8 mouse cellular contexts compared by ENCODE assay signal in the genomic region with DNA sequence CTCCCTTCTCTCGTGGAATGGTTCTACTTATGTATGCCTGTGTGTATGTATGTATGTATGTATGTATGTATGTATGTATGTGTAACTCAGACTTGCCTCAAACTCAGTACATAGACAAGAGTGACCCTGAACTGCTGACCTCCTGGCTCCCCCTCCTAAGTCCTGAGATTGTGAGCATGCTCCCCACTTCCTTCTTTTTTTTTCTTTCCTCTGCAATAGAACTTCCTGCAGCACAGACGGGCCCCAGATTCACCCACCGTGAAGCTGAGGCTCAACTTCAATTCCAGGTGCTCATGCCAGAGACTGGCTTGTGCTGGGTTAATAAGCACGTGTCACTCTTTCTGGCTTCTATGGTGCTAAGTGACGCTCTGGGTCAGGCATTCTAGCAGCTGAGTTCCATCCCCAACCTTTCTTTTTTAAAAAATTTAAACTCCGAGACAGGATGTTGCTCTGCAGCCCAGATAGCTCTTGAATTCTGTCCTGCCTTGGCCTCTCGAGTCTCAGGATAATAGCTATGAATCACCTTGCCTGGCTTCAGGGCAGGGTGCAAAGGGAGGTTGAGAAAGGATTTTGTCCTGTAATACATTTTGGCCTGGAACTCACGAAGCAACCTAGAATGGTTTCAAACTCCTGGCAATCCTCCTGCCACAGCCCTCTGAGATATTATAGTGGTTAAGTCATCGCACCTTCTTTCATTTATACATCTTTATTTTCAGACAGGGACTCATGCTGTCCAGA. TPM values are rescaled to one million over a fixed set of nuclear protein-coding genes. Genes with fewer than 3 reads are reported as not detected.
DNase-seq lines count a peak whose midpoint lies in the region; ATAC-seq and TF ChIP-seq lines count a peak whose summit lies in the region.

No protein-coding gene starts in this region.

- no peaks in the 10 kb centered on the region for H3K27me3 ChIP-seq in forebrain, embryonic 13.5 days
- H3K27me3 ChIP-seq in forebrain, postnatal 0 days (ENCODE audit: insufficient read depth, low read length): no peaks in the 10 kb centered on the region
- no peaks in the 10 kb centered on the region for H3K27me3 ChIP-seq in testis, adult 2 months (ENCODE audit: control insufficient read depth, insufficient read depth, low read length)
- no peaks in the 10 kb centered on the region for H3K27me3 ChIP-seq in liver, embryonic 14.5 days (ENCODE audit: control insufficient read depth, insufficient read depth, low read length)

- H3K4me1 ChIP-seq in forebrain, embryonic 13.5 days: peaks cover 9% of the 10 kb centered on the region; the same call in 1 of the 2 replicates
- H3K4me1 ChIP-seq in forebrain, postnatal 0 days (ENCODE audit: insufficient read depth): peaks cover 3% of the 10 kb centered on the region; the same call in 1 of the 2 replicates
- peaks cover 12% of the 10 kb centered on the region for H3K4me1 ChIP-seq in testis, adult 2 months (ENCODE audit: control insufficient read depth, insufficient read depth, low read length)
- peaks cover 2 to 13% of the 10 kb centered on the region in 2 experiments; a peak in 3 of 4 replicates for H3K4me1 ChIP-seq in liver, embryonic 14.5 days (replicated peaks; ENCODE audit: control insufficient read depth in 2 of 2, insufficient read depth in 2 of 2, low read length in 1 of 2)

- 80% methylated on average over 9 of the region's 9 CpGs for WGBS in forebrain, embryonic 13.5 days
- WGBS in forebrain, postnatal 0 days: 85% methylated on average over 9 of the region's 9 CpGs
- 52% methylated on average over 9 of the region's 9 CpGs for WGBS in liver, embryonic 14.5 days (ENCODE audit: insufficient replicate concordance)

- peaks cover 7% of the 10 kb centered on the region for H3K36me3 ChIP-seq in forebrain, embryonic 13.5 days (ENCODE audit: poor library complexity, severe bottlenecking)
- no peaks in the 10 kb centered on the region for H3K36me3 ChIP-seq in forebrain, postnatal 0 days (ENCODE audit: insufficient read depth)
- no peaks in the 10 kb centered on the region for H3K36me3 ChIP-seq in testis, adult 2 months (ENCODE audit: control insufficient read depth, insufficient read depth, low read length)
- peaks cover 3% of the 10 kb centered on the region for H3K36me3 ChIP-seq in liver, embryonic 14.5 days (replicated peaks; ENCODE audit: control insufficient read depth, insufficient read depth, low read depth)

- no peak overlapping the region for H3K4me2 ChIP-seq in forebrain, embryonic 13.5 days
- no peak overlapping the region for H3K4me2 ChIP-seq in forebrain, postnatal 0 days (ENCODE audit: low read depth)
- H3K4me2 ChIP-seq in liver, embryonic 14.5 days (ENCODE audit: low read depth): peak overlapping the region; percentile 98; the same call in 1 of the 2 replicates

- no peak for TF ChIP-seq EP300 in liver, embryonic 14.5 days (IDR thresholded peaks at IDR 0.05; ENCODE audit: low read depth)

- ATAC-seq in forebrain, embryonic 13.5 days: no peak
- ATAC-seq in forebrain, postnatal 0 days: no peak
- no peak for ATAC-seq in liver, embryonic 14.5 days (ENCODE audit: insufficient read depth)

- H3K9ac ChIP-seq in forebrain, embryonic 13.5 days: peak overlapping the region; percentile 94; the same call in 1 of the 2 replicates
- H3K9ac ChIP-seq in forebrain, postnatal 0 days: no peak overlapping the region
- no peak overlapping the region for H3K9ac ChIP-seq in liver, embryonic 14.5 days (replicated peaks)

- no peak for TF ChIP-seq CTCF in forebrain, postnatal 0 days (IDR thresholded peaks at IDR 0.05; ENCODE audit: low read depth)
- TF ChIP-seq CTCF in testis, adult 2 months (IDR thresholded peaks at IDR 0.05; ENCODE audit: control insufficient read depth, insufficient read depth, insufficient replicate concordance, low read depth, low read length): no peak
- no peak for TF ChIP-seq CTCF in liver, embryonic 14.5 days (IDR thresholded peaks at IDR 0.05; ENCODE audit: low read depth)

- DNase-seq in forebrain, postnatal 0 days: no peak
- DNase-seq in testis, postnatal 14 days (ENCODE audit: low spot score): no peak
- no peak for DNase-seq in liver, embryonic 14.5 days (ENCODE audit: low read depth in 3 of 3, low spot score in 3 of 3)
- DNase-seq in urinary bladder, postnatal 14 days (ENCODE audit: low spot score): no peak
- DNase-seq in layer of hippocampus, adult 9-11 months: no peak
- no peak for DNase-seq in layer of hippocampus, postnatal 10 days (ENCODE audit: low spot score in 2 of 2)

- H3K4me3 ChIP-seq in forebrain, embryonic 13.5 days: no peak overlapping the region
- H3K4me3 ChIP-seq in forebrain, postnatal 0 days (ENCODE audit: low read depth, low read length): no peak overlapping the region
- H3K4me3 ChIP-seq in testis, adult 2 months (ENCODE audit: control insufficient read depth, low read depth, low read length): no peak overlapping the region
- H3K4me3 ChIP-seq in liver, embryonic 14.5 days (ENCODE audit: insufficient read depth in 1 of 2, low read depth in 2 of 2, low read length in 2 of 2): no peak overlapping the region; a peak in 1 of 4 replicates

- H3K9me3 ChIP-seq in forebrain, embryonic 13.5 days (replicated peaks): peaks cover 5% of the 10 kb centered on the region; the same call in 1 of the 2 replicates
- no peaks in the 10 kb centered on the region for H3K9me3 ChIP-seq in forebrain, postnatal 0 days (ENCODE audit: low read length)
- peaks cover 4% of the 10 kb centered on the region; the same call in 1 of the 2 replicates for H3K9me3 ChIP-seq in liver, embryonic 14.5 days (ENCODE audit: control insufficient read depth, low read length)

- no peak overlapping the region for H3K27ac ChIP-seq in forebrain, embryonic 13.5 days
- H3K27ac ChIP-seq in forebrain, postnatal 0 days (ENCODE audit: low read depth, low read length): no peak overlapping the region
- peak overlapping the region; percentile 82 for H3K27ac ChIP-seq in testis, adult 2 months (ENCODE audit: control insufficient read depth, insufficient read depth, low read depth, low read length)
- H3K27ac ChIP-seq in liver, embryonic 14.5 days: no peak overlapping the region

- TF ChIP-seq POLR2A in testis, adult 2 months (IDR thresholded peaks at IDR 0.05; ENCODE audit: control insufficient read depth, low read depth, low read length): no peak

RNA-seq across cellular contexts. Expression of gene Tpst1, which starts 5.1 kb away (rescaled TPM):
- polyA plus RNA-seq in forebrain, embryonic 13.5 days (2015; fragmentation: Nextera tagmentation; extraction: Ambion mirVana): 47.5 and 50.2 TPM in 2 replicates
- 50.7 and 55.3 TPM in 2 replicates for total RNA-seq in forebrain, postnatal 0 days (2014; rRNA removed)
- polyA plus RNA-seq in forebrain, postnatal 0 days (2015; fragmentation: Nextera tagmentation; extraction: Ambion mirVana): 50.3 and 55.4 TPM in 2 replicates
- polyA plus RNA-seq in testis, adult 2 months (2012; rRNA removed): 58.7 and 59.6 TPM in 2 replicates
- polyA plus RNA-seq in liver, embryonic 14.5 days (2012; rRNA removed): 8.4 and 10.0 TPM in 2 replicates
- 22.3 and 22.8 TPM in 2 replicates for polyA plus RNA-seq in liver, embryonic 14.5 days (2014; fragmentation: Nextera tagmentation; extraction: Ambion mirVana)
- total RNA-seq in layer of hippocampus, postnatal 10 days (2021): 10 to 100 TPM; 41.1 to 41.8 TPM

RNA-seq across cellular contexts. Expression of gene Crcp, which starts 49.2 kb away (rescaled TPM):
- polyA plus RNA-seq in forebrain, embryonic 13.5 days (2015; fragmentation: Nextera tagmentation; extraction: Ambion mirVana): 67.0 and 77.0 TPM in 2 replicates
- 63.2 and 69.1 TPM in 2 replicates for total RNA-seq in forebrain, postnatal 0 days (2014; rRNA removed)
- 87.1 and 91.2 TPM in 2 replicates for polyA plus RNA-seq in forebrain, postnatal 0 days (2015; fragmentation: Nextera tagmentation; extraction: Ambion mirVana)
- 56.0 and 56.5 TPM in 2 replicates for polyA plus RNA-seq in testis, adult 2 months (2012; rRNA removed)
- 8.6 and 15.8 TPM in 2 replicates for polyA plus RNA-seq in liver, embryonic 14.5 days (2012; rRNA removed)
- 14.7 and 16.1 TPM in 2 replicates for polyA plus RNA-seq in liver, embryonic 14.5 days (2014; fragmentation: Nextera tagmentation; extraction: Ambion mirVana)
- 10 to 100 TPM; 34.4 to 34.7 TPM for total RNA-seq in layer of hippocampus, postnatal 10 days (2021)

RNA-seq across cellular contexts. Expression of gene Asl, which starts 49.2 kb away (rescaled TPM):
- polyA plus RNA-seq in forebrain, embryonic 13.5 days (2015; fragmentation: Nextera tagmentation; extraction: Ambion mirVana): 23.3 and 28.6 TPM in 2 replicates
- 28.7 and 33.2 TPM in 2 replicates for total RNA-seq in forebrain, postnatal 0 days (2014; rRNA removed)
- polyA plus RNA-seq in forebrain, postnatal 0 days (2015; fragmentation: Nextera tagmentation; extraction: Ambion mirVana): 32.5 and 39.3 TPM in 2 replicates
- 16.5 and 17.1 TPM in 2 replicates for polyA plus RNA-seq in testis, adult 2 months (2012; rRNA removed)
- polyA plus RNA-seq in liver, embryonic 14.5 days (2012; rRNA removed): 26.1 and 30.4 TPM in 2 replicates
- polyA plus RNA-seq in liver, embryonic 14.5 days (2014; fragmentation: Nextera tagmentation; extraction: Ambion mirVana): 39.8 and 47.3 TPM in 2 replicates
- total RNA-seq in layer of hippocampus, postnatal 10 days (2021): 10 to 100 TPM; 22.0 to 23.5 TPM
